Mouse (Mus musculus): ENCODE measurements around the gene Pou2f3.

DNA sequence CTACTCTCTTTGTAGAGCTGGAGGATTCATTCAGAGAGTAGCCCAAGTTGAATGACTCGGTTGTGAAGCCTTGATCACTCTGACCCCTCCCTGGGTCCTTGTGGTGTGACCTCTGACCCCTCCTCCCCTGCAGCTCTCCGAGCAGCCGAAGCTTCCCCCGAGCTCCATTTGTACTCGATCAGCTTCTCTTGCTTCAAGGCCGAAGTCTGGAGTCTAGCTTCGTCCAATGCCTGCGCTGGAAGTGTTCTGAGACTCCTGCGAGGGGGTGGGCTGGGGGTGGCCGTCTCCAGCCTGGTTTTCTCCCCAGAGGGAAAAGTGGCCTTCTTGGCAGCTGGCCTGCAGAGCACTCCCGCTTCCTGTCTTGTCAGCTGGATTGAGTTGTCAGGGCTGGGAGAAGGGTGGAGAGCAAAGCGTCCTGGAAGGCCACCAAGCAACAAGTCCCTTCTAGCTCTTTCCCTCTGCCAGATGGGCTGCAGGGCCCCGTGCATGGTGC is at the start of gene Pou2f3:
- TF ChIP-seq MAX (IDR thresholded peaks at IDR 0.05; ENCODE audit: low read depth) (no peak), CEBPB (IDR thresholded peaks at IDR 0.05; ENCODE audit: insufficient read depth, poor library complexity, severe bottlenecking) (no peak), POLR2A (IDR thresholded peaks at IDR 0.05; ENCODE audit: insufficient read length, low read depth) (no peak), E2F4 (IDR thresholded peaks at IDR 0.05; ENCODE audit: insufficient read depth) (no peak)

All from myocyte (in vitro differentiated cells).